Mouse (Mus musculus) ovary, adult 18-20 months (tissue): ENCODE results near the gene Hnrnpf.

ENCODE experiments used
- DNase-seq: peaks from one replicate; pipeline ENCODE4 v3.0.0; 2022; ENCODE audit warnings: low spot score, mixed read lengths

Hnrnpf gene

GRCm38 (mm10) chr6:117891369-117892160 is 8.6 kb upstream of the Hnrnpf start:
- DNase-seq = no peak

DNA sequence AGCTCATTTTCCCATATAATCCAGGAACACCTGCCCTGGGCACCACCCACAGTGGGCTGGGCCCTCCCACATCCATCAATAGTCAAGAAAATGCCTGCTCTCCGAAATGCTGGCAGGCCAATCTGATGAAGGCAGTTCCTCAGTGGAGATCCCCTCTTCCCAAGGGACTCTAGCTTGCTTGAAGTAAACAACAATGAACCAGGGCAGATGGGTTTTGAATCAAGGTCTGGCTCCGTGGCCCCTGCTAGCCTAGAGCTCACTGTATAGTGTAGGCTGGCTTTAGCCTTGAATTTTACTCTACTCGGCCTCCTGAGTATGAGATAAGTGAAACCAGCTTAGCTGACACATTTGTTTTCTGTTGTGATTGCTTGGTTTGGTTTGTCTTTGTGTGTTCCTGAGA is 7.7 kb upstream of the Hnrnpf start:
- DNase-seq = no peak

DNA sequence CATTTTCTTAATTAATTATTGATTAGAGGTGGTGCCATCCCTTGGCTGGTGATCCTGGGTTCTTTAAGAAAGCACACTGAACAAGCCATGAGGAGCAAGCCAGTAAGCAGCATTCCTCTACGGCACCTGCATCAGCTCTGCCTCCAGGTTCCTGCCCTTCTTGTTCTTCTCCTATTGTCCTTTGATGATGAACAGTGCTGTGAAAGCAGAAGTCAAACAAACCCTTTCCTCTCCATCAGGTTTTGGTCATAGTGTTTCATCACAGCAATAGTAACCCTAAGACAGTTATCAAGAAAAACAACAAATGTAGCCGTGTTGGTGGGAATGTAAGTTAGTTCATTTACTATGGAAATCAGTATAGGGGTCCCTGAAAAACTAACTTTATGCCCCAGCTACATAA is 6.7 kb upstream of the Hnrnpf start:
- DNase-seq = no peak

DNA sequence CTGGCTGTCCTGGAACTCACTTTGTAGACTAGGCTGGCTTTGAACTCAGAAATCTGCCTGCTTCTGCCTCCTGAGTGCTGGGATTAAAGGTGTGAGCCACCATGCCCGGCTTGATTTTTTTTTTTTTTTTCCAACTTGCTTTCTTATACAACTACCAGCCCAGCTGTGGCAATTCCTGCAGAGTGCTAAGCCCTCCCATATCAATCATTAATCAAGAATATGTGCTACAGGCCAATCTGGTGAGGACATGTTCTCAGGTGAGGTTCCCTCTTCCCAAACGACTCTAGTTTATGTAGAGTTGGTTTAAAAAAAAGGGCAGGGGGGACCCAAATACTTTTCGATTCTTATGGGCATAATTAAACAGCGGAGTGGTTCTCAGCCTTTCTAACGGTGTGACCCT is 2.3 kb upstream of the Hnrnpf start:
- no peak for DNase-seq

GRCm38 (mm10) chr6:117901510-117902402 is 1.6 kb downstream of the Hnrnpf start:
- no peak for DNase-seq

DNA sequence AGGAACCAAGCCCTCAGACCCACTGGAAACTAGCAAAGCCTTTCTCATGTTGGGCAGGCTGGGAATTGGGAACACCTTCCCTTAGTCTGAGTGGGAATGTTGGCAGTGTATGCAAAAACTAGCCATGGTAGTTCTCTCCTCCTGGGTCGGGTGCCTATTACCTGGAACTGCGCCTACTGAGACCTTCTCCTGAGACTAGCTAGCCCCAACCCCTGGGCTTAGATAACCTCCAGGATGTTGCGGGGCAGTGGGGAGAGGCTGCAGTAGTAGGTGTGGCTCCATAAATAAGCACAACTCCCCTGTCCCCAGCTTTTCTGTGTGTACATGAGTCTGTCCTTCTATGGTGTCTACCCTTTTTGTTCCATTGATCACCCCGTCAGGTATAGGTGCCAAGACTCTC is 2.4 kb downstream of the Hnrnpf start:
- DNase-seq = no peak

GRCm38 (mm10) chr6:117903836-117904235 is 3.7 kb downstream of the Hnrnpf start:
- no peak for DNase-seq

DNA sequence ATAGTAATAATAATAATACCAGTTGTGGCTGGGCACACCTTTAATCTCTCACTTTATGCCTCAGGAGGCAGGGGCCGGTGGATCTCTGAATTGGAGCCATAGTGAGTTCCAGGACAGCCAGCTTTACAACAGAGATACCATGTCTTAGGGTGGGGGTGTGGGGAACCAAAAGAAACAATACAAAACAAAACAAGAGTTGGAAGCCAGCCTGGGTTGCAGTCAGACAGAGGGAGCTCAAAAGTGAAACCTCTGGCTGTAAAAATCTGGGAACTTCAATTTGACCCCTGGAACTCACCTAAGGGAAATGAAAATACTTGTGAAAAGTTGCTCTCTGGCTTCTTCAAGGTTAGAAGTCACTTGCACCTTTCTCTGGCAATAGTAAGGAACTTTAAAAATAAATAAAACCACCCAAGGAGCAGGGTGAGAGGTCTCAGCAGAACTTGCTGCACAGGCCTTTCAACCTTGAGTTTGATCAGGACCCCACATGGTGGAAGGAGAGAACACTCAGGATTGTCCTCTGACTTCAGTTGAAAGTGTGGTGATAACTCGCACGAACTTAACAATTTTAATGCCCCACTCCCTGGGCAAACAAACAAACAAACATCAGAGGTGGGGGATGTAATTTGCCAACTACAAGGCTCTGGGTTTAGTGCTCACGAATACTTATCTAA is 5.3 kb downstream of the Hnrnpf start:
- no peak for DNase-seq

- DNase-seq = no peak
Observed at GRCm38 (mm10) chr6:117906015-117906531, 5.9 kb downstream of the Hnrnpf start.

- DNase-seq = peak; percentile 97
Observed at GRCm38 (mm10) chr6:117906590-117907271, 6.6 kb downstream of the Hnrnpf start.

- peak; percentile 78 for DNase-seq
Observed at GRCm38 (mm10) chr6:117907301-117907978, 7.3 kb downstream of the Hnrnpf start.

DNA sequence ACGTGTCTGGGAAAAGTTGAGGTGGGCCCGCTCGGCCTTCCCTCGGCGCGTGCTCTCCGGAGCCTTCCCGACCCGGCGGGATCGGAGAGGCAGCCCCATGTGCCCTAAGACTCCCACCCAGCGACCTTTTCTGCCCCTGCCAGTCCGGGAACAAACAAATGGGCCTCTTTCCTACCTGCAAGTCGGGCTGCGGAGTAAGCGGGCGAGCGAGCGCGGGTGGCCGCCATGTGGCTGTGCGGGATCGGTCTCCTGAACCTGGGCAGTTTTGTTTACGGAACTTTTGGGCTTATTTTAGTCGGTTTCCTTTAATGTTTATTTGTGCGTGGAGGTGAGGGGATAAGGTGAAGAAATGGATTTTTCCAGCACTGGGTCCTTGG is 7.8 kb downstream of the Hnrnpf start:
- no peak for DNase-seq

DNA sequence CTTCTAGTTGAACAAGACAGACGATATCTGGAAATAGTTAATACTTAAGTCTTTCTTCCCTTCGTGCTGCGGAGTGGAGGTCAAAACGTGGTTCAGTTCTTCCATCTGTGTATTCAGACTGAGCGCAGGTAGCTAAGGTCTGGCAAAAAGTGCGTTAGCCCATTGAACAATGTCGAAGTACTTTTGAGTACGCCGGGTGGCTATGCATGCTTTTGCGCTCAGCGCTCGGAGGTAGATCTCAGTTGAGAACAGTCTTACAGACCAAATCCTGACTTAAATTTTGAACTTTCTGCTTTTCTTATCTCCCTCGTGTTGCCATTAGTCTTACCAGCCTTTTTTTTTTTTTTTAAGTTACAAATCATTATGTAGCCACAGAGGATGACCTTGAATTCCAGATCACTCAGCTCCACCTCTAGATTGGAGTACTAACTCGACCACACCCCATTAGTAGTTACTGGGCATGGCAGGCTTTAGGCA is 8.3 kb downstream of the Hnrnpf start:
- no peak for DNase-seq

DNA sequence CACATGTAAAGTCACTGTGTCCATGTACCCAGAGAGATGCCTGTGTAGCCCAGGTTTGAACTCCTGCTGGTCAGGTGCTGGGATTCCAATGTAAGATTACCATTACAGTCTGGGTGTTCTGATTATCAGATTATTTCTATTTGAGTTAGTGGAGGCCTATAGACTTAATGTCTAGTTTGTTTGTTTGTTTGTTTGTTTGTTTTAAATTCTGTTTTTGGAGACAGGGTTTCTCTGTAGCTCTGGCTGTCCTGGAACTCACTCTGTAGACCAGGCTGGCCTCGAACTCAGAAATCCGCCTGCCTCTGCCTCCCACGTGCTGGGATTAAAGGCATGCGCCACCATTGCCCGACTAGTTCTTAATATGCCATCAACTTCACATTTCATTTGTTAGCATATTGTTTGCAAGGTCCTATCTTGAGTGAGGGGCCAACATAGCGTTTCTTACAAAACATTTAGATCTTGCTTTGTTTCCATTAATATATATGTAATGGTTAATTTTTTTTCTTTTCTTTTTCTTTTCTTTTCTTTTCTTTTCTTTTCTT is 10.1 kb downstream of the Hnrnpf start:
- no peak for DNase-seq

- no peak for DNase-seq
Observed at GRCm38 (mm10) chr6:117914541-117914940, 14.4 kb downstream of the Hnrnpf start.

- DNase-seq = no peak
Observed at GRCm38 (mm10) chr6:117916205-117916736, 16.1 kb downstream of the Hnrnpf start.

DNA sequence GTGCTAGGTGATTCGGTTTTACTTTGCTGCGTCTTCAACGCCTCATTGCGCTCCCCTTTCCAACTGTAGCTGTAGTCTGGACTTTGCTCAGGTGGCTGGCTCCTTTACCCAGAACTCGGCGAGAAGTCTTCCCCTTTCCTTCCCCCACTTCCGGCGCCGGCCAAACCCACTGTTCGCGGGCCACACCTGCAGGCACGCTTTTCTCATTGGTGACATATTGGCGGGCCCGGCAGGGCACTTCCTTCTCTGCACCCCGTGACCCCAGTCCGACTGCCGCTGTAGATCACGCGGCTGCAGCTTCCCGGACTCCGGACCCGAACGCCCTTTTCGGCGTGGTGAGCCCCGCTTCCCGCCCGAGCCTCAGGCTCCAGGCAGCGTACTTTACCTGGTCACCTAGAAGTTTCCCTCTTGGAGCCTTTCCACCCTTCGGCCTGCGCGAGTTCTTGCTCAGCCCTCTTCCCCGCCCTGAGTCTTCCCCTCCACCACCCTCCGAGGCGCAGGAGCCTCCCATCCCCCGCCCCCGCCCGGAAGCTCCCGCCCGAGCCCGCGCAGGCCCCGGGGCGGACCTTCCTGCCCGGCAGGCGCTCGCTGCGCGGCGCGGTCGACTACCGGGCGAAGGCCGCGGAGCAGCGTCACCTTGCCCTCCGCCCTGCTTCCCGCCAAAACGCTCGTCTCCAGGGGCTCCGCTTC is 16.8 kb downstream of the Hnrnpf start:
- DNase-seq = peak; percentile 71

- peak; percentile 51 for DNase-seq
Observed at GRCm38 (mm10) chr6:117917576-117917975, 17.5 kb downstream of the Hnrnpf start.

GRCm38 (mm10) chr6:117918043-117918442 is 17.9 kb downstream of the Hnrnpf start:
- DNase-seq = no peak
